Mouse (Mus musculus) hindbrain, embryonic 10.5 days (tissue): Measurements from ENCODE around the gene Dner. TPM values are rescaled to one million over a fixed set of nuclear protein-coding genes. Genes with fewer than 3 reads are reported as not detected.

Experiments used
- DNase-seq: peaks from one replicate; pipeline ENCODE4 v3.0.0-alpha.2; 2017; ENCODE audit warnings: low spot score
- H3K27ac ChIP-seq: fragments of 300-500 bp; sonication (generic); 2 replicates; pipeline ENCODE4 v1.5.1; 2016; ENCODE audit warnings: mild to moderate bottlenecking, moderate library complexity
- H3K27me3 ChIP-seq: fragments of 300-500 bp; sonication (generic); 2 replicates; pipeline ENCODE4 v1.6.1; 2016; ENCODE audit warnings: mild to moderate bottlenecking; ENCODE audit not compliant: poor library complexity, insufficient read depth, severe bottlenecking
- H3K36me3 ChIP-seq: fragments of 300-500 bp; sonication (generic); 2 replicates; pipeline ENCODE4 v1.6.1; 2016; ENCODE audit warnings: mild to moderate bottlenecking, moderate library complexity
- H3K4me1 ChIP-seq: fragments of 300-500 bp; sonication (generic); replicated peaks from 2 replicates; pipeline ENCODE4 v1.6.1; 2016; ENCODE audit warnings: mild to moderate bottlenecking
- H3K4me3 ChIP-seq: fragments of 300-500 bp; sonication (generic); 2 replicates; pipeline ENCODE4 v1.5.1; 2016; ENCODE audit warnings: mild to moderate bottlenecking, moderate library complexity
- H3K9me3 ChIP-seq: fragments of 300-500 bp; sonication (generic); 2 replicates; pipeline ENCODE4 v1.6.1; 2016; ENCODE audit warnings: mild to moderate bottlenecking, moderate library complexity
- WGBS: fragments of 180-500 bp; shearing (Covaris S2); methylation state at CpG from one replicate; pipeline ENCODE4 v1.1.7; 2016; 5-methylcytosine and 5-hydroxymethylcytosine counted together
- polyA plus RNA-seq: library from polyadenylated mRNA; unstranded; fragments of >200 nt; fragmentation: Nextera tagmentation; extraction: Ambion mirVana; gene quantifications from 2 replicates; pipeline ENCODE4 v1.2.1, GENCODE M21; 2016

Dner gene
- polyA plus RNA-seq, 1 experiment from 2014 or later, result 37.3 TPM

DNA sequence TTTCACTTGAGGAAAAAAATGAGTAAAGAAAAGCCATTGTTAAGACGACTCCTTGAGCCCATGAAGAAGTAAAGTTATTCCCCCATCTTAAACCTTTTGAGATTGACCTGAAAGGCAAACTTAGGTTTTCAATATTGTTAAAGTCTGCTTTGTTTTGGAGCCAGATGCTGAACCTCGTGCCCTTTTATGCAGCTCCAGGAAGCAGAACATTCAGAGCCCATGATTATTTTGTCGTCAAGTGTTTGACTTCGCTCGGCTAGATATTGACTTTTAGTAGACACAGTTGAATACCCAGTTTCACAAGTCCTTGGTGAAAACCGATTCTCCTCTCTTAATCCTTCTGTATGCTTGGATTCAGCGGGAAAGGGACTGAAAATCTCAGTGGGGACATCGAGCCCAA, 300.1 kb downstream of the Dner start:
- Histone ChIP-seq H3K4me3 (no peak overlapping the region), H3K4me1 (no peaks in the 10 kb centered on the region), H3K36me3 (no peaks in the 10 kb centered on the region), H3K9me3 (no peaks in the 10 kb centered on the region), H3K27ac (no peak overlapping the region), H3K27me3 (no peaks in the 10 kb centered on the region)
- no peak for DNase-seq
- 80% methylated on average over 8 of the region's 8 CpGs for WGBS

DNA sequence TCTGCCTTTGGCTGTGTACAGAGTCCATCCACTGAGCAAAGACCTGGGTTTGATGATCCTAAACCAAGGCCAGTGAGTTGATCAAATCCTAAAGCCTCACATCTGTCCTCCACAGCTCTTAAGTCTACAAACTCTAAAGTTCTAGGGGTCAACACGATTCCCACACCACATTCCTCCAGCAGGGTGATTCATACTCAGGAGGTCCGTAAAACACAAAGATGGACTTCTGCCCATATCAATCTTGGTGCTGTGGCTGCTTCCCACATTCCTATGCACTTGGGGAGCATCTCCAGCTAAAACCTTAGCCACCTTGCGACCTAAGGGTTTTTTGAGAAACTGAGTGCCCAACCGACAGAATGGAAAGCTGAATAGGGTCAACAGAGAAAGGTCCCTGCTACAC, 305.1 kb downstream of the Dner start:
- 90% methylated on average over 4 of the region's 4 CpGs for WGBS
- Histone ChIP-seq H3K4me1 (peaks cover 3% of the 10 kb centered on the region; the same call in 1 of the 2 replicates), H3K4me3 (no peak overlapping the region), H3K27me3 (no peaks in the 10 kb centered on the region), H3K36me3 (no peaks in the 10 kb centered on the region), H3K27ac (no peak overlapping the region), H3K9me3 (no peaks in the 10 kb centered on the region)
- DNase-seq, result no peak

DNA sequence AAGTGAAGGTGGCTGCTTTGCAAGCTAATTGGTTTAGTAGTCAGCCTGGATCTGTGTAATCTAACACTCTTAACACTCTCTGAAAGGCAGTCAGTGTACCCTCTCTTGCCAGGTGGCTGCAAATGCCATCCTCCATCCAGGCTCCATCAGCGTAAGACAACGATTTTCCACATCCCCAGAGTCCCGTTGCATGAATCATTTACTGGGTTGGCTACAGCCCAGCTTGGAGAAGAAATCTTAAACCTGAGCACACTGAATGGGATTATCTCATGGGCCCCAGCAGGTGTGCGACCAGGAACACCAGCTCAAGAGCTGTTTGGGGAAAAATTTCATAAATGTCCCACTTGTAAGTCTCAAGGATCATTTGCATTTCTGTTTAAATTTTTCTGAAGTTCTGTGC, 308.4 kb downstream of the Dner start:
- no peak overlapping the region for H3K4me3 ChIP-seq
- H3K27ac ChIP-seq, result no peak overlapping the region
- WGBS, result 84% methylated on average over 4 of the region's 4 CpGs
- no peaks in the 10 kb centered on the region for H3K27me3 ChIP-seq
- peaks cover 9% of the 10 kb centered on the region; the same call in 1 of the 2 replicates for H3K4me1 ChIP-seq
- H3K9me3 ChIP-seq, result no peaks in the 10 kb centered on the region
- H3K36me3 ChIP-seq, result no peaks in the 10 kb centered on the region
- DNase-seq, result no peak

GRCm38 (mm10) chr1:84386481-84387146, 309.4 kb downstream of the Dner start:
- H3K4me1 ChIP-seq, result peaks cover 9% of the 10 kb centered on the region; the same call in 1 of the 2 replicates
- H3K36me3 ChIP-seq, result no peaks in the 10 kb centered on the region
- H3K27me3 ChIP-seq, result no peaks in the 10 kb centered on the region
- no peak overlapping the region for H3K4me3 ChIP-seq
- no peaks in the 10 kb centered on the region for H3K9me3 ChIP-seq
- H3K27ac ChIP-seq, result no peak overlapping the region
- WGBS, result 88% methylated on average over 8 of the region's 8 CpGs
- no peak for DNase-seq

- Histone ChIP-seq H3K9me3 (no peaks in the 10 kb centered on the region), H3K36me3 (no peaks in the 10 kb centered on the region), H3K4me3 (no peak overlapping the region), H3K4me1 (peaks cover 9% of the 10 kb centered on the region; the same call in 1 of the 2 replicates), H3K27me3 (no peaks in the 10 kb centered on the region), H3K27ac (no peak overlapping the region)
- DNase-seq, result no peak
- 92% methylated on average over 1 of the region's 1 CpGs for WGBS
These were observed 313.3 kb downstream of the Dner start for GRCm38 (mm10) chr1:84382709-84383108.

DNA sequence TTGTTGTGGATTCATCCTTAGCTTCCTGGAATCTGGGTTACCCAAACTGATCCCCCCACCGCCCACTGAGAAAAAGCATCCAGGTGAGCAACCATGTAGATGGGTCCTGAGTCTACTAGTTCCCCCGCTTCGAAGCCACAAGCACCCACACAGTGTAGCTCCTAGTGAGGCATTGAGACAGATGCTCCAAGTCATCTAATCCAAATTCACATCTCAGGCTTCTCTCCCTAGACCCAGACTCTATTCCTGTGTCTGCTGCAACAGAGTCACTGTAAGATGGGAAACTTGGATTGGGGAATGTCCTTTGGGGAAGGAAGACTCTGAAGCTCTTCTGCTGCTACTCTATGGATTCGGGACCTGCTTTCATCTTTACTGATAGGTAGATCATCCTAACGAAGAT, 314.0 kb downstream of the Dner start:
- peaks cover 9% of the 10 kb centered on the region; the same call in 1 of the 2 replicates for H3K4me1 ChIP-seq
- H3K36me3 ChIP-seq, result no peaks in the 10 kb centered on the region
- H3K4me3 ChIP-seq, result no peak overlapping the region
- H3K27me3 ChIP-seq, result no peaks in the 10 kb centered on the region
- no peaks in the 10 kb centered on the region for H3K9me3 ChIP-seq
- H3K27ac ChIP-seq, result no peak overlapping the region
- WGBS, result 94% methylated on average over 5 of the region's 5 CpGs
- DNase-seq, result no peak

- H3K4me1 ChIP-seq, result peaks cover 5% of the 10 kb centered on the region; the same call in 1 of the 2 replicates
- H3K36me3 ChIP-seq, result no peaks in the 10 kb centered on the region
- no peak overlapping the region for H3K27ac ChIP-seq
- WGBS, result 82% methylated on average over 3 of the region's 3 CpGs
- no peak overlapping the region for H3K4me3 ChIP-seq
- no peaks in the 10 kb centered on the region for H3K27me3 ChIP-seq
- DNase-seq, result no peak
- H3K9me3 ChIP-seq, result no peaks in the 10 kb centered on the region
These were observed 315.1 kb downstream of the Dner start for GRCm38 (mm10) chr1:84380895-84381294.

- Histone ChIP-seq H3K4me1 (no peaks in the 10 kb centered on the region), H3K4me3 (no peak overlapping the region), H3K27ac (no peak overlapping the region), H3K9me3 (no peaks in the 10 kb centered on the region), H3K36me3 (no peaks in the 10 kb centered on the region), H3K27me3 (no peaks in the 10 kb centered on the region)
- no peak for DNase-seq
- WGBS, result 85% methylated on average over 3 of the region's 3 CpGs
These were observed 328.3 kb downstream of the Dner start for GRCm38 (mm10) chr1:84367733-84368132.

DNA sequence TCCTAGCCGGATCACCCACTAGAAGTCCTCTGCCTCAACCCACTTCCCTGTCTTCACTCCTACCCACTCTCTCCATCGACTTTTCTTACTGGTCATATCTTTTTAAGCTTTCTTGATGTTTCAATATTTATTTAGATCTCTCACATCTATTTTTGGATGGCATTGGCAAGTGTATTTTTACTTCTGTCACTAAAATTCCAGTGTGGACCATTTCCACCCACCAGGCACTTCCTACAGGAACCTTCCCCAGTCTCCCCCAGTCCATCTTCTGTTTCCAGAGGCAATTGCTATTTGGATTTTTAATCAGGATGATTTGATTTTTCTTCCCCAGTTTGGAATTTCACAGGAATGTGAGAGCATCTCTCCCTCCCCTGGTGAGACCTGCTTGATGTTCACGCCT, 329.5 kb downstream of the Dner start:
- WGBS, result 79% methylated on average over 3 of the region's 3 CpGs

GRCm38 (mm10) chr1:84363967-84364366, 332.1 kb downstream of the Dner start, which contains the start of gene Pid1:
Gene Pid1 (minus strand): TSS chr1:84364180.
- H3K4me3 ChIP-seq, result no peak within 1 kb of the TSS
- H3K36me3 ChIP-seq, result no peaks in the 10 kb centered on the region

More for the DNA sequence above, 329.5 kb downstream of the Dner start:
- DNase-seq, result no peak
- no peaks in the 10 kb centered on the region for H3K4me1 ChIP-seq
- no peak overlapping the region for H3K27ac ChIP-seq
- H3K27me3 ChIP-seq, result no peaks in the 10 kb centered on the region
- H3K36me3 ChIP-seq, result no peaks in the 10 kb centered on the region
- H3K4me3 ChIP-seq, result no peak overlapping the region
- H3K9me3 ChIP-seq, result no peaks in the 10 kb centered on the region

DNA sequence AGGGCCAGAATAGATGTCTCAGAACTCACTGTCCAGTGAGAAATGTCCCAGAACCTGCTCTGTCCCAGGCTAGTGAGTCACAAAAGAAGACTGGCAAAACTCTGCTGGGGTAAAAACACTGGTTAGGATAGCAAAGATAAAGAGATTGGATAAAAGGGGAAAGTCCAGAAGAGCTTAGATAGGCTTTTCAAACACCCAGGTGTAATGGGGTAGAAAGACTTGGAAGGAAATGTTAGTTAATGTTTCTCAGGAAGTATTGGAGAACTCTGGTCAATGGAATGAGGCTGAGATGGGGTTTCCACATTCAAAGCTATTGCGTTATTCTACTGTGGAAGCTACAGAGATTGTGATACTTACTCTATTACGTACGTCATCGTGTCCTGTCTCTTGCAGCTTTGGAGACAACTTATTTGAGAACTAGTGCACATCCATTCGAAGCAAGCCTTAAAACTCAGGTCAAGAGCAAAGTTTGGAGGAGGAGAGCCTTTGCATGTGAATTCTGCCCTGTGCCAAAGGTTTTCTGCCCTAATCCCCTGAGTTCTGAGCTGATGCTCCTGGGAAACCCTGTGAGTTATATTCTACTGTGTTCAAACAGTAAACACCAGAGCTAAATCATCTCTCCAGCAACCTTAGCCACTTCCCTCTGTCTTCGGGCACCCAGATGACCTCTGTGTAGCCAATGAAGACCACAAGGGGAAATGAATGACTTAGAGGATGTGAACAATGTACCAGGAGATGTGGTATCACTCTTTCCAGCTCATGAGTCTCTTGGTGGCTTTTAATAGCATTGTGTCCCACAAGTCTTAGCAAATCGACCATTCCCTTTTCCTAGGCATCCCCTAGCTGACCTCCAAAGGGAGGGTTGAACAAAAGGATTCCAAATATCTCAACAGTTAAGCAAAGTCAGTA, 333.1 kb downstream of the Dner start:
- no peaks in the 10 kb centered on the region for H3K27me3 ChIP-seq
- WGBS, result 89% methylated on average over 7 of the region's 7 CpGs
- no peak overlapping the region for H3K4me3 ChIP-seq
- DNase-seq, result no peak
- no peaks in the 10 kb centered on the region for H3K4me1 ChIP-seq
- no peak overlapping the region for H3K27ac ChIP-seq
- no peaks in the 10 kb centered on the region for H3K9me3 ChIP-seq
- H3K36me3 ChIP-seq, result no peaks in the 10 kb centered on the region

More at GRCm38 (mm10) chr1:84363967-84364366, 332.1 kb downstream of the Dner start, which contains the start of gene Pid1:
- 89% methylated on average over 8 of the region's 8 CpGs for WGBS
- Histone ChIP-seq H3K4me1 (no peaks in the 10 kb centered on the region), H3K27me3 (no peaks in the 10 kb centered on the region), H3K27ac (no peak within 1 kb of the TSS), H3K9me3 (no peaks in the 10 kb centered on the region)
- DNase-seq, result no peak

- Histone ChIP-seq H3K4me3 (no peak overlapping the region), H3K36me3 (no peaks in the 10 kb centered on the region), H3K27ac (no peak overlapping the region), H3K4me1 (no peaks in the 10 kb centered on the region), H3K9me3 (no peaks in the 10 kb centered on the region), H3K27me3 (no peaks in the 10 kb centered on the region)
- no peak for DNase-seq
- WGBS, result 83% methylated on average over 1 of the region's 1 CpGs
These were observed 333.8 kb downstream of the Dner start for GRCm38 (mm10) chr1:84362209-84362608.

GRCm38 (mm10) chr1:84361389-84361788, 334.6 kb downstream of the Dner start:
- 78% methylated on average over 3 of the region's 3 CpGs for WGBS
- no peak for DNase-seq
- H3K4me3 ChIP-seq, result no peak overlapping the region
- no peaks in the 10 kb centered on the region for H3K36me3 ChIP-seq
- H3K9me3 ChIP-seq, result no peaks in the 10 kb centered on the region
- no peak overlapping the region for H3K27ac ChIP-seq
- H3K27me3 ChIP-seq, result no peaks in the 10 kb centered on the region
- no peaks in the 10 kb centered on the region for H3K4me1 ChIP-seq
